Mouse (Mus musculus) stomach, postnatal 0 days (tissue): Measurements from ENCODE around the gene Sept12. TPM values are rescaled to one million over a fixed set of nuclear protein-coding genes. Genes with fewer than 3 reads are reported as not detected.

Experiments
- ATAC-seq: fragments of 200-750 bp; cut with Nextera tagmentation; 2 replicates; pipeline ENCODE4 v1.8.0; 2017; ENCODE audit not compliant: low FRiP score, low TSS enrichment
- DNase-seq: peaks from one replicate; pipeline ENCODE4 v3.0.0-alpha.2; 2016; ENCODE audit warnings: low spot score
- H3K27ac ChIP-seq: fragments of 300-500 bp; sonication (generic); replicated peaks from 2 replicates; pipeline ENCODE4 v1.5.1; 2014; ENCODE audit warnings: mild to moderate bottlenecking, control low read depth
- H3K27me3 ChIP-seq: fragments of 300-500 bp; sonication (generic); 2 replicates; pipeline ENCODE4 v1.6.1; 2014; ENCODE audit warnings: low read length; ENCODE audit not compliant: control insufficient read depth, insufficient read depth
- H3K36me3 ChIP-seq: fragments of 300-500 bp; sonication (generic); 2 replicates; pipeline ENCODE4 v1.6.1; 2014; ENCODE audit warnings: low read length, mixed read lengths; ENCODE audit not compliant: control insufficient read depth, insufficient read depth
- H3K4me1 ChIP-seq: fragments of 300-500 bp; sonication (generic); replicated peaks from 2 replicates; pipeline ENCODE4 v1.6.1; 2014; ENCODE audit warnings: antibody characterized with exemption; ENCODE audit not compliant: control insufficient read depth, insufficient read depth
- H3K4me2 ChIP-seq: fragments of 300-500 bp; sonication (generic); replicated peaks from 2 replicates; pipeline ENCODE4 v1.6.1; 2014; ENCODE audit warnings: low read depth, mild to moderate bottlenecking, control low read depth, moderate library complexity
- H3K4me3 ChIP-seq: fragments of 300-500 bp; sonication (generic); 2 replicates; pipeline ENCODE4 v1.5.1; 2014; ENCODE audit warnings: low read depth, low read length, control low read depth
- H3K9ac ChIP-seq: fragments of 300-500 bp; sonication (generic); 2 replicates; pipeline ENCODE4 v1.6.1; 2014; ENCODE audit warnings: mild to moderate bottlenecking, low read length, control low read depth, mixed read lengths
- H3K9me3 ChIP-seq: fragments of 300-500 bp; sonication (generic); 2 replicates; pipeline ENCODE4 v1.6.1; 2016; ENCODE audit warnings: low read length; ENCODE audit not compliant: control insufficient read depth
- CTCF ChIP-seq: IDR thresholded peaks from 2 replicates; pipeline ENCODE4 v1.5.1; 2016; ENCODE audit warnings: antibody characterized with exemption, low read depth, mild to moderate bottlenecking, moderate library complexity
- EP300 ChIP-seq: optimal IDR thresholded peaks from 2 replicates; pipeline ENCODE3; 2016; ENCODE audit warnings: antibody characterized with exemption
- WGBS: fragments of 180-500 bp; shearing (Covaris S2); extraction: QIAGEN DNeasy Blood & Tissue Kit; methylation state at CpG from one replicate; pipeline ENCODE4 v1.1.7; 2014; 5-methylcytosine and 5-hydroxymethylcytosine counted together
- polyA plus RNA-seq: library from polyadenylated mRNA; unstranded; fragments of >200 nt; fragmentation: Nextera tagmentation; extraction: Ambion mirVana; gene quantifications from 2 replicates; pipeline ENCODE4 v1.2.1, GENCODE M21; 2015

Gene Sept12
- polyA plus RNA-seq, 1 experiment from 2014 or later: not detected

- H3K9ac ChIP-seq: peak overlapping the region; percentile 86
- no peaks in the 10 kb centered on the region for H3K27me3 ChIP-seq
- WGBS: 36% methylated on average over 9 of the region's 9 CpGs
- TF ChIP-seq EP300 (no peak), CTCF (no peak)
- no peaks in the 10 kb centered on the region for H3K36me3 ChIP-seq
- DNase-seq: no peak
- no peaks in the 10 kb centered on the region for H3K9me3 ChIP-seq
- ATAC-seq: no peak
- no peak overlapping the region; the same call in 1 of the 2 replicates for H3K27ac ChIP-seq
- peak overlapping the region; percentile 89 for H3K4me3 ChIP-seq
- H3K4me2 ChIP-seq: peak overlapping the region; percentile 85
- H3K4me1 ChIP-seq: peaks cover 3% of the 10 kb centered on the region; the same call in 1 of the 2 replicates
These were observed 34.3 kb downstream of the Sept12 start for GRCm38 (mm10) chr16:4963346-4963745.

DNA sequence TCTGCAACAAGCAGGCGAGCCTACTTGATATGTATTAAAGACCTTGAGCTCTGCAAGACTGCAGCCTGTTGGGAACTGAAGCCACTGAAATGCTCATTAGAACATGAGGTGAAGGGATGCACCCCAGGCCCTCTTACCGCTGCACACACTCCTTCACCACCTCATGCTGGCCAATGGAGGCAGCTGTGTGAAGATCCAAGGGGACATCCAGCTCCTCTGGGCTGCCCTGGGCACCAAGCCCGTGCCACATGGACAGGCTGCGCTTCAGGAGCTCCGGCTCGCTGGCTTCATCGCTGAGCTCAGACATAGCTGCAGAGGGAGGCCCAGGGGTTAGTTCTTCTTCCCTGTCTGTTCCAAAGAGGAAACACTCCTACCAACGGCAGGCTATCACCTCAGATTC lies 37.4 kb downstream of the Sept12 start:
- no peak overlapping the region for H3K4me2 ChIP-seq
- H3K27me3 ChIP-seq: no peaks in the 10 kb centered on the region
- no peak overlapping the region for H3K4me3 ChIP-seq
- no peaks in the 10 kb centered on the region for H3K9me3 ChIP-seq
- no peak overlapping the region for H3K9ac ChIP-seq
- peaks cover 3% of the 10 kb centered on the region; the same call in 1 of the 2 replicates for H3K4me1 ChIP-seq
- H3K27ac ChIP-seq: no peak overlapping the region
- peaks cover 7% of the 10 kb centered on the region; the same call in 1 of the 2 replicates for H3K36me3 ChIP-seq
- no peak for TF ChIP-seq CTCF
- WGBS: 88% methylated on average over 8 of the region's 8 CpGs
- DNase-seq: no peak
- ATAC-seq: no peak

GRCm38 (mm10) chr16:4957446-4957845 lies 40.2 kb downstream of the Sept12 start:
- Histone ChIP-seq H3K36me3 (peaks cover 13% of the 10 kb centered on the region; the same call in 1 of the 2 replicates), H3K4me3 (no peak overlapping the region), H3K4me2 (no peak overlapping the region), H3K9me3 (no peaks in the 10 kb centered on the region), H3K27me3 (no peaks in the 10 kb centered on the region), H3K9ac (no peak overlapping the region), H3K27ac (no peak overlapping the region), H3K4me1 (no peaks in the 10 kb centered on the region)
- TF ChIP-seq EP300 (no peak), CTCF (no peak)
- 96% methylated on average over 3 of the region's 3 CpGs for WGBS
- ATAC-seq (no peak), DNase-seq (no peak)

GRCm38 (mm10) chr16:4956609-4957008 lies 41.0 kb downstream of the Sept12 start:
- no peak for ATAC-seq
- H3K27ac ChIP-seq: no peak overlapping the region
- H3K4me1 ChIP-seq: no peaks in the 10 kb centered on the region
- whole genome bisulfite sequencing: 95% methylated on average over 3 of the region's 3 CpGs
- no peaks in the 10 kb centered on the region for H3K9me3 ChIP-seq
- no peaks in the 10 kb centered on the region for H3K27me3 ChIP-seq
- TF ChIP-seq CTCF (no peak), EP300 (no peak)
- H3K9ac ChIP-seq: no peak overlapping the region
- DNase-seq: no peak
- H3K36me3 ChIP-seq: peaks cover 16% of the 10 kb centered on the region; the same call in 1 of the 2 replicates
- no peak overlapping the region for H3K4me2 ChIP-seq
- H3K4me3 ChIP-seq: no peak overlapping the region

GRCm38 (mm10) chr16:4947378-4947777 lies 50.3 kb downstream of the Sept12 start:
- Histone ChIP-seq H3K4me3 (no peak overlapping the region), H3K27ac (no peak overlapping the region), H3K36me3 (peaks cover 42% of the 10 kb centered on the region), H3K27me3 (no peaks in the 10 kb centered on the region), H3K4me2 (no peak overlapping the region), H3K9me3 (no peaks in the 10 kb centered on the region), H3K4me1 (no peaks in the 10 kb centered on the region), H3K9ac (no peak overlapping the region)
- 86% methylated on average over 4 of the region's 4 CpGs for WGBS
- ATAC-seq (no peak), DNase-seq (no peak)
- TF ChIP-seq CTCF (no peak), EP300 (no peak)

GRCm38 (mm10) chr16:4946155-4946554 lies 51.5 kb downstream of the Sept12 start:
- ATAC-seq (no peak), DNase-seq (no peak)
- TF ChIP-seq CTCF: no peak
- 84% methylated on average over 3 of the region's 3 CpGs for WGBS
- Histone ChIP-seq H3K9ac (no peak overlapping the region), H3K4me3 (no peak overlapping the region), H3K9me3 (no peaks in the 10 kb centered on the region), H3K27me3 (no peaks in the 10 kb centered on the region), H3K4me2 (no peak overlapping the region), H3K4me1 (no peaks in the 10 kb centered on the region), H3K27ac (no peak overlapping the region), H3K36me3 (peaks cover 41% of the 10 kb centered on the region)
